Mouse (Mus musculus) intestine, embryonic 14.5 days (tissue): ENCODE data around the gene Slc35a2. TPM values are rescaled to one million over a fixed set of nuclear protein-coding genes. Genes with fewer than 3 reads are reported as not detected.

Experiments
- ATAC-seq: fragments of 200-750 bp; cut with Nextera tagmentation; replicated peaks from 2 replicates; pipeline ENCODE4 v1.8.0; 2017; ENCODE audit warnings: low read depth, moderate number of reproducible peaks, moderate TSS enrichment, moderate library complexity; ENCODE audit not compliant: low FRiP score, low TSS enrichment
- DNase-seq: peaks from one replicate; pipeline ENCODE4 v3.0.0-alpha.2; 2018; ENCODE audit warnings: low spot score
- H3K27ac ChIP-seq: fragments of 300-500 bp; sonication (generic); 2 replicates; pipeline ENCODE4 v1.5.1; 2014; ENCODE audit warnings: low read depth, mild to moderate bottlenecking, control low read depth
- H3K27me3 ChIP-seq: fragments of 300-500 bp; sonication (generic); replicated peaks from 2 replicates; pipeline ENCODE4 v1.6.1; 2014; ENCODE audit warnings: low read length, control low read depth; ENCODE audit not compliant: control insufficient read depth, insufficient read depth
- H3K36me3 ChIP-seq: fragments of 300-500 bp; sonication (generic); 2 replicates; pipeline ENCODE4 v1.6.1; 2014; ENCODE audit warnings: low read length, control low read depth; ENCODE audit not compliant: control insufficient read depth, insufficient read depth
- H3K4me1 ChIP-seq: fragments of 300-500 bp; sonication (generic); replicated peaks from 2 replicates; pipeline ENCODE4 v1.6.1; 2014; ENCODE audit warnings: low read length, control low read depth, mixed read lengths; ENCODE audit not compliant: control insufficient read depth, insufficient read depth
- H3K4me2 ChIP-seq: fragments of 300-500 bp; sonication (generic); 2 replicates; pipeline ENCODE4 v1.6.1; 2014; ENCODE audit warnings: low read length
- H3K4me3 ChIP-seq: fragments of 300-500 bp; sonication (generic); 2 replicates; pipeline ENCODE4 v1.5.1; 2014; ENCODE audit warnings: low read depth, low read length, control low read depth, mixed read lengths
- H3K9ac ChIP-seq: fragments of 300-500 bp; sonication (generic); 2 replicates; pipeline ENCODE4 v1.6.1; 2014; ENCODE audit warnings: mild to moderate bottlenecking, low read length
- H3K9me3 ChIP-seq: fragments of 300-500 bp; sonication (generic); 2 replicates; pipeline ENCODE4 v1.6.1; 2016; ENCODE audit warnings: low read length, control low read depth; ENCODE audit not compliant: control insufficient read depth
- WGBS: fragments of 180-500 bp; shearing (Covaris S2); extraction: QIAGEN DNeasy Blood & Tissue Kit; methylation state at CpG from one replicate; pipeline ENCODE4 v1.1.7; 2014; 5-methylcytosine and 5-hydroxymethylcytosine counted together
- polyA plus RNA-seq: library from polyadenylated mRNA; unstranded; fragments of >200 nt; fragmentation: Nextera tagmentation; extraction: Ambion mirVana; gene quantifications from 2 replicates; pipeline ENCODE4 v1.2.1, GENCODE M21; 2014

The Slc35a2 gene
- polyA plus RNA-seq, 1 experiment from 2014 or later, result 12.6 TPM

GRCm38 (mm10) chrX:7863181-7863580 is 20.6 kb upstream of the Slc35a2 start:
- H3K27me3 ChIP-seq, result no peaks in the 10 kb centered on the region
- H3K4me2 ChIP-seq, result no peak overlapping the region
- ATAC-seq (no peak), DNase-seq (no peak)
- H3K9ac ChIP-seq, result no peak overlapping the region
- WGBS, result 81% methylated on average over 1 of the region's 1 CpGs
- H3K36me3 ChIP-seq, result 0 out of 2 replicates have a peak, but pooled peaks cover 5% of the 10 kb centered on the region
- no peaks in the 10 kb centered on the region for H3K4me1 ChIP-seq
- H3K27ac ChIP-seq, result no peak overlapping the region
- no peaks in the 10 kb centered on the region for H3K9me3 ChIP-seq
- H3K4me3 ChIP-seq, result no peak overlapping the region

GRCm38 (mm10) chrX:7864551-7864950 is 19.3 kb upstream of the Slc35a2 start:
- DNase-seq, result no peak
- H3K4me1 ChIP-seq, result no peaks in the 10 kb centered on the region
- H3K36me3 ChIP-seq, result peaks cover 5% of the 10 kb centered on the region; the same call in 1 of the 2 replicates
- H3K4me2 ChIP-seq, result no peak overlapping the region
- H3K27ac ChIP-seq, result no peak overlapping the region
- no peaks in the 10 kb centered on the region for H3K9me3 ChIP-seq
- no peaks in the 10 kb centered on the region for H3K27me3 ChIP-seq
- no peak overlapping the region for H3K4me3 ChIP-seq
- no peak for ATAC-seq
- H3K9ac ChIP-seq, result no peak overlapping the region
- WGBS, result 69% methylated on average over 3 of the region's 3 CpGs

- ATAC-seq (no peak), DNase-seq (no peak)
- no peak overlapping the region for H3K4me3 ChIP-seq
- no peak overlapping the region for H3K9ac ChIP-seq
- H3K4me1 ChIP-seq, result no peaks in the 10 kb centered on the region
- H3K9me3 ChIP-seq, result no peaks in the 10 kb centered on the region
- H3K27ac ChIP-seq, result no peak overlapping the region
- no peak overlapping the region for H3K4me2 ChIP-seq
- WGBS, result 47% methylated on average over 2 of the region's 2 CpGs
- H3K36me3 ChIP-seq, result peaks cover 5% of the 10 kb centered on the region; the same call in 1 of the 2 replicates
- no peaks in the 10 kb centered on the region for H3K27me3 ChIP-seq
Observed at GRCm38 (mm10) chrX:7865343-7865742, 18.5 kb upstream of the Slc35a2 start.

GRCm38 (mm10) chrX:7865786-7866185 is 18.0 kb upstream of the Slc35a2 start:
- Histone ChIP-seq H3K36me3 (peaks cover 5% of the 10 kb centered on the region; the same call in 1 of the 2 replicates), H3K27ac (no peak overlapping the region), H3K9ac (no peak overlapping the region), H3K4me3 (no peak overlapping the region), H3K4me2 (no peak overlapping the region), H3K9me3 (no peaks in the 10 kb centered on the region), H3K27me3 (no peaks in the 10 kb centered on the region), H3K4me1 (no peaks in the 10 kb centered on the region)
- ATAC-seq (no peak), DNase-seq (no peak)
- 70% methylated on average over 2 of the region's 2 CpGs for WGBS

- Histone ChIP-seq H3K4me2 (no peak overlapping the region), H3K27ac (no peak overlapping the region), H3K4me3 (no peak overlapping the region), H3K27me3 (no peaks in the 10 kb centered on the region), H3K4me1 (no peaks in the 10 kb centered on the region), H3K9ac (no peak overlapping the region), H3K9me3 (no peaks in the 10 kb centered on the region), H3K36me3 (peaks cover 12% of the 10 kb centered on the region; the same call in 1 of the 2 replicates)
- ATAC-seq (no peak), DNase-seq (no peak)
- 87% methylated on average over 1 of the region's 1 CpGs for WGBS
Observed at GRCm38 (mm10) chrX:7867141-7867540, 16.7 kb upstream of the Slc35a2 start.

- Histone ChIP-seq H3K27me3 (no peaks in the 10 kb centered on the region), H3K9me3 (no peaks in the 10 kb centered on the region), H3K27ac (no peak overlapping the region), H3K4me1 (no peaks in the 10 kb centered on the region), H3K4me2 (no peak overlapping the region), H3K9ac (no peak overlapping the region), H3K4me3 (no peak overlapping the region), H3K36me3 (peaks cover 18% of the 10 kb centered on the region; the same call in 1 of the 2 replicates)
- ATAC-seq, result no peak
- no peak for DNase-seq
- WGBS, result 52% methylated on average over 2 of the region's 2 CpGs
Observed at GRCm38 (mm10) chrX:7868506-7868905, 15.3 kb upstream of the Slc35a2 start.

- ATAC-seq (no peak), DNase-seq (no peak)
- Histone ChIP-seq H3K27me3 (no peaks in the 10 kb centered on the region), H3K36me3 (peaks cover 24% of the 10 kb centered on the region; the same call in 1 of the 2 replicates), H3K27ac (no peak overlapping the region), H3K9me3 (no peaks in the 10 kb centered on the region), H3K9ac (no peak overlapping the region), H3K4me1 (no peaks in the 10 kb centered on the region), H3K4me2 (no peak overlapping the region), H3K4me3 (no peak overlapping the region)
- 49% methylated on average over 3 of the region's 3 CpGs for WGBS
Observed at GRCm38 (mm10) chrX:7869826-7870225, 14.0 kb upstream of the Slc35a2 start.

GRCm38 (mm10) chrX:7878007-7878419 is 5.8 kb upstream of the Slc35a2 start, which contains the start of gene Pim2:
Gene Pim2, plus strand, starts transcription at chrX:7878262.
- Histone ChIP-seq H3K9ac (peak within 1 kb of the TSS; percentile 30), H3K36me3 (peaks cover 12% of the 10 kb centered on the region; the same call in 1 of the 2 replicates), H3K9me3 (no peaks in the 10 kb centered on the region), H3K27me3 (no peaks in the 10 kb centered on the region), H3K4me3 (peak within 1 kb of the TSS; percentile 42), H3K4me1 (no peaks in the 10 kb centered on the region; the same call in 1 of the 2 replicates), H3K4me2 (peak within 1 kb of the TSS; percentile 67), H3K27ac (no peak within 1 kb of the TSS)
- peak; percentile 89 for ATAC-seq
- DNase-seq, result peak; percentile 70
- 11% methylated on average over 27 of the region's 38 CpGs for WGBS

- Histone ChIP-seq H3K36me3 (peaks cover 12% of the 10 kb centered on the region; the same call in 1 of the 2 replicates), H3K27ac (no peak overlapping the region), H3K4me2 (peak overlapping the region; percentile 67), H3K4me1 (no peaks in the 10 kb centered on the region; the same call in 1 of the 2 replicates), H3K4me3 (peak overlapping the region; percentile 42), H3K9ac (peak overlapping the region; percentile 30), H3K9me3 (no peaks in the 10 kb centered on the region), H3K27me3 (no peaks in the 10 kb centered on the region)
- 12% methylated on average over 21 of the region's 21 CpGs for WGBS
- DNase-seq (peak; percentile 53), ATAC-seq (peak; percentile 13)
Observed at GRCm38 (mm10) chrX:7878495-7878894, 5.3 kb upstream of the Slc35a2 start.
